Mouse (Mus musculus) layer of hippocampus, adult 9-11 months (tissue): ENCODE data around the gene Vav3.

ENCODE experiments used
- DNase-seq: peaks from one replicate; pipeline ENCODE4 v3.0.0; 2022

Vav3 gene

GRCm38 (mm10) chr3:109353814-109354213 is 13.4 kb downstream of the Vav3 start:
- DNase-seq = no peak

- DNase-seq = no peak
Observed at GRCm38 (mm10) chr3:109355158-109355557, 14.7 kb downstream of the Vav3 start.

- DNase-seq = no peak
Observed at GRCm38 (mm10) chr3:109360746-109361145, 20.3 kb downstream of the Vav3 start.

- no peak for DNase-seq
Observed at GRCm38 (mm10) chr3:109361882-109362281, 21.4 kb downstream of the Vav3 start.

GRCm38 (mm10) chr3:109362310-109362709 is 21.9 kb downstream of the Vav3 start:
- DNase-seq = no peak

- no peak for DNase-seq
Observed at GRCm38 (mm10) chr3:109363522-109363921, 23.1 kb downstream of the Vav3 start.

- DNase-seq = no peak
Observed at GRCm38 (mm10) chr3:109365875-109366274, 25.4 kb downstream of the Vav3 start.

GRCm38 (mm10) chr3:109366411-109366851 is 26.0 kb downstream of the Vav3 start:
- DNase-seq = no peak

GRCm38 (mm10) chr3:109368383-109369289 is 28.2 kb downstream of the Vav3 start:
- DNase-seq = peak; percentile 11

GRCm38 (mm10) chr3:109371576-109371975 is 31.1 kb downstream of the Vav3 start:
- no peak for DNase-seq

- no peak for DNase-seq
Observed at GRCm38 (mm10) chr3:109372678-109373077, 32.2 kb downstream of the Vav3 start.

GRCm38 (mm10) chr3:109378278-109378677 is 37.8 kb downstream of the Vav3 start:
- no peak for DNase-seq

GRCm38 (mm10) chr3:109378684-109379083 is 38.2 kb downstream of the Vav3 start:
- no peak for DNase-seq

- DNase-seq = no peak
Observed at GRCm38 (mm10) chr3:109388730-109389129, 48.3 kb downstream of the Vav3 start.

- DNase-seq = no peak
Observed at GRCm38 (mm10) chr3:109401527-109401926, 61.1 kb downstream of the Vav3 start.

- no peak for DNase-seq
Observed at GRCm38 (mm10) chr3:109411294-109411693, 70.8 kb downstream of the Vav3 start.

GRCm38 (mm10) chr3:109420403-109420802 is 80.0 kb downstream of the Vav3 start:
- no peak for DNase-seq

- no peak for DNase-seq
Observed at GRCm38 (mm10) chr3:109421019-109421418, 80.6 kb downstream of the Vav3 start.

- no peak for DNase-seq
Observed at GRCm38 (mm10) chr3:109423440-109424079, 83.1 kb downstream of the Vav3 start.

- DNase-seq = peak; percentile 21
Observed at GRCm38 (mm10) chr3:109431285-109431684, 90.8 kb downstream of the Vav3 start.

GRCm38 (mm10) chr3:109438552-109438951 is 98.1 kb downstream of the Vav3 start:
- DNase-seq = no peak

- DNase-seq = no peak
Observed at GRCm38 (mm10) chr3:109439253-109439652, 98.8 kb downstream of the Vav3 start.

- no peak for DNase-seq
Observed at GRCm38 (mm10) chr3:109440001-109440400, 99.5 kb downstream of the Vav3 start.

- DNase-seq = no peak
Observed at GRCm38 (mm10) chr3:109444077-109444476, 103.6 kb downstream of the Vav3 start.
